Mouse (Mus musculus) stomach, postnatal 0 days (tissue): ENCODE results near the gene Olfr987.

Experiments
- CTCF ChIP-seq: IDR thresholded peaks from 2 replicates; pipeline ENCODE4 v1.5.1; 2016; ENCODE audit warnings: antibody characterized with exemption, low read depth, mild to moderate bottlenecking, moderate library complexity
- EP300 ChIP-seq: optimal IDR thresholded peaks from 2 replicates; pipeline ENCODE3; 2016; ENCODE audit warnings: antibody characterized with exemption

- TF ChIP-seq CTCF (no peak), EP300 (no peak)
These were observed 20.0 kb downstream of the Olfr987 start for GRCm38 (mm10) chr2:85319106-85319505.
